Mouse (Mus musculus) B cell, adult (primary cell): ENCODE data around the gene Vmn2r55. TPM values are rescaled to one million over a fixed set of nuclear protein-coding genes. Genes with fewer than 3 reads are reported as not detected.

Experiments
- total RNA-seq: library from RNA; stranded (reverse); gene quantifications from 4 replicates; pipeline ENCODE4 v1.2.4, GENCODE M21; 2023; ENCODE audit not compliant: inconsistent age

The Vmn2r55 gene
- total RNA-seq = not detected in 4 replicates

GRCm38 (mm10) chr7:12684903-12685302 is at the start of gene Vmn2r55:
TSS of gene Vmn2r55 (minus strand) at chr7:12685003.

GRCm38 (mm10) chr7:12640219-12640618 is 44.6 kb downstream of the Vmn2r55 start, which contains the start of gene Vmn2r54:
TSS of gene Vmn2r54 (minus strand) at chr7:12640319.

GRCm38 (mm10) chr7:12608688-12609087 is 76.1 kb downstream of the Vmn2r55 start, which contains the start of gene Vmn2r53:
TSS of gene Vmn2r53 (minus strand) at chr7:12608788.

Other genes starting within 250 kb of the Vmn2r55 start
- 6.2 to 7.5 TPM (median 7.4 TPM) in 4 replicates for gene Zfp606, start 206.7 kb downstream of the Vmn2r55 start, total RNA-seq
- not detected in 4 replicates for gene 2900092C05Rik, start 172.5 kb downstream of the Vmn2r55 start, total RNA-seq
- 0.03 to 0.12 TPM (median 0.06 TPM) in 3 of 4 replicates, not detected in the other for gene Vmn2r53, start 76.2 kb downstream of the Vmn2r55 start, total RNA-seq
- not detected in 4 replicates for gene Vmn2r54, start 44.7 kb downstream of the Vmn2r55 start, total RNA-seq
- not detected in 4 replicates for gene Vmn2r56, start 50.0 kb upstream of the Vmn2r55 start, total RNA-seq
- 28.7 to 36.2 TPM (median 31.8 TPM) in 4 replicates for gene Zscan18, start 118.6 kb upstream of the Vmn2r55 start, total RNA-seq
- gene Zfp329, start 133.9 kb upstream of the Vmn2r55 start, total RNA-seq = 8.4 to 10.4 TPM (median 9.0 TPM) in 4 replicates
- gene Zfp110, start 149.8 kb upstream of the Vmn2r55 start, total RNA-seq = 98.9 to 124 TPM (median 114 TPM) in 4 replicates
- gene Zfp128, start 196.2 kb upstream of the Vmn2r55 start, total RNA-seq = 1.8 to 2.8 TPM (median 2.4 TPM) in 4 replicates
- 12.3 to 14.5 TPM (median 13.4 TPM) in 4 replicates for gene Zscan22, start 212.8 kb upstream of the Vmn2r55 start, total RNA-seq
- gene Rps5, start 237.3 kb upstream of the Vmn2r55 start, total RNA-seq = 2,171 to 2,345 TPM (median 2,206 TPM) in 4 replicates
- 0.72 to 0.93 TPM (median 0.88 TPM) in 4 replicates for gene Rnf225, start 242.4 kb upstream of the Vmn2r55 start, total RNA-seq